Mouse (Mus musculus): ENCODE data around the gene Ttc9.

DNA sequence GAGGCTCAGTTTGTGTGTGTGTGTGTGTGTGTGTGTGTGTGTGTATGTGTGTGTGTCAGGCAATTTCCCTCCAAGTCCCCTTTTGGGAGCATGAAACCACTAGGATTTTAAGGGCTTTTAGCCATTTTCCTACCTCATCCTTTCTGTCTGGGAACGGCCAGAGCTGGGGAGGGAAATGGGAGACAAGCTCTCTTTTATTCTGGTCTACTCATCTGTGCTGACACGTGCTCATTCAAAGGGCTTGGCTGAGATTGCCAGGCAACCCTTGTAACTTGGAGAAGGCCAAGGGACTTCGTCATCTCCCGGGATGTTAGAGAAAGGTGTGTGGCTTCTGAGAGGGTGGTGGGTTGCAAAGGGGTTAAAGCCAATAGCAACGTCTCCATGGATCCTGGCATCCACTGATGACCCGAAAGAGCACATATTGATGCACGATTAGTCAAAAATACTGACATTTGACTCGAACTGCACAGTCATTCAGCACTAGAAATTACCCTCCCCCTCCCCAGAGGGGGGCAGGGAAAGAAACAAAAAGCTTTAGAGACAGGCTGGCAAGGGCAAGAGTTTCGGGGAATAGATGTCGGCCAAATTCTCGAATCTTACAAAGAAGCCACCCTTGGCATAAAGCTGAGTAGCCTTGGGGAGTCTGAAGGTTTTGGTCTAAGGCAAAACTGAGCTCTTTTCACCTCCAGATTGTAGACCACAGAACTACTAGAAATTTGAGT, 11.5 kb downstream of the Ttc9 start:
- TF ChIP-seq CTCF (IDR thresholded peaks at IDR 0.05; ENCODE audit: insufficient read depth, low read depth, low read length) (no peak), POLR2A (IDR thresholded peaks at IDR 0.05; ENCODE audit: insufficient read depth, low read depth, low read length) (no peak)
